Mouse (Mus musculus) lung, adult 2 months (tissue): ENCODE data around the gene Foxo1.

Experiments
- CTCF ChIP-seq: fragments of 200-500 bp; IDR thresholded peaks from 2 replicates; pipeline ENCODE4 v1.5.1; 2011; ENCODE audit warnings: mild to moderate bottlenecking, low read length, control low read depth; ENCODE audit not compliant: insufficient read depth
- POLR2A ChIP-seq: fragments of 200-500 bp; IDR thresholded peaks from 2 replicates; pipeline ENCODE4 v1.6.1; 2011; ENCODE audit warnings: low read depth, mild to moderate bottlenecking, control low read depth, low read length, borderline replicate concordance; ENCODE audit errors: extremely low read depth

- TF ChIP-seq CTCF (no peak), POLR2A (no peak)
These were observed 7.0 kb downstream of the Foxo1 start for GRCm38 (mm10) chr3:52275037-52275555.
